Mouse (Mus musculus): Measurements from ENCODE around the gene Slit2. TPM values are rescaled to one million over a fixed set of nuclear protein-coding genes. Genes with fewer than 3 reads are reported as not detected.

The Slit2 gene
- polyA plus RNA-seq (2014; fragmentation: Nextera tagmentation; extraction: Ambion mirVana), result 39.3 and 61.2 TPM in 2 replicates

- peak; percentile 90 for DNase-seq (ENCODE audit: low spot score)
- H3K4me3 ChIP-seq (ENCODE audit: low read depth, low read length), result peak within 1 kb of the TSS; percentile 55
- under 1% methylated on average over 52 of the region's 66 CpGs for WGBS
- H3K9ac ChIP-seq (ENCODE audit: low read depth, low read length), result peak within 1 kb of the TSS; percentile 59
- no peaks in the 10 kb centered on the region for H3K9me3 ChIP-seq (ENCODE audit: control insufficient read depth, low read length)
- H3K36me3 ChIP-seq (ENCODE audit: control insufficient read depth, insufficient read depth, low read length), result no peaks in the 10 kb centered on the region
- peak; percentile 89 for ATAC-seq (ENCODE audit: low FRiP score)
- H3K27ac ChIP-seq (ENCODE audit: low read depth, low read length), result peak within 1 kb of the TSS; percentile 67
- peaks cover 2% of the 10 kb centered on the region for H3K4me1 ChIP-seq (replicated peaks; ENCODE audit: control insufficient read depth, insufficient read depth, low read length)
- H3K27me3 ChIP-seq (ENCODE audit: control insufficient read depth, insufficient read depth, low read length), result peaks cover 3% of the 10 kb centered on the region; the same call in 1 of the 2 replicates
- H3K4me2 ChIP-seq (replicated peaks; ENCODE audit: low read depth, low read length), result peak within 1 kb of the TSS; percentile 96
Observed at GRCm38 (mm10) chr5:47982941-47983701, at the start of gene Slit2. TSS of gene Slit2 (plus strand) at chr5:47983138.

GRCm38 (mm10) chr5:47938586-47939372, 44.2 kb upstream of the Slit2 start:
- ATAC-seq (ENCODE audit: low FRiP score), result no peak
- no peak overlapping the region for H3K27ac ChIP-seq (ENCODE audit: low read depth, low read length)
- H3K4me3 ChIP-seq (ENCODE audit: low read depth, low read length), result no peak overlapping the region
- DNase-seq (ENCODE audit: low spot score), result no peak
- H3K4me2 ChIP-seq (replicated peaks; ENCODE audit: low read depth, low read length), result no peak overlapping the region
- H3K36me3 ChIP-seq (ENCODE audit: control insufficient read depth, insufficient read depth, low read length), result no peaks in the 10 kb centered on the region
- no peaks in the 10 kb centered on the region for H3K9me3 ChIP-seq (ENCODE audit: control insufficient read depth, low read length)
- no peaks in the 10 kb centered on the region for H3K27me3 ChIP-seq (ENCODE audit: control insufficient read depth, insufficient read depth, low read length)
- no peak overlapping the region for H3K9ac ChIP-seq (ENCODE audit: low read depth, low read length)
- H3K4me1 ChIP-seq (replicated peaks; ENCODE audit: control insufficient read depth, insufficient read depth, low read length), result no peaks in the 10 kb centered on the region
- 88% methylated on average over 5 of the region's 5 CpGs for WGBS

DNA sequence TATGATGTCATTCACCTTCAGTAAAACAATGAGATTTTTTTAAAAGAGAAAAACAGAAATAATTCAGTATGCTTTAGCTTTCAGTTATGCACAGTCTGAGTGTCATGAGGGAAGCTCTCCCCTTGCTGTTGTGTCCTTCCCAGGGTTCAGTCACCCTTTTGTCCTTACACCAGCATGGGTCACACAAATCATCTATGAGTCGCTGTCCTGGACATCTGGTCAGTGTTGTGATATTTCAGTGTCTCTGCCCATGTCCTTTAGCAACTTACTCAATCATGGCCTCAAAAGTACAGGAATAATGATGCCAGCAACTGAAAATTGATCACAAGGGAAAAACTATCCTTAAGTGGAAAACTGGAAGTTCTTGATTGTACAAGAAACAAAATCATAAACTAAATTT, 26.5 kb upstream of the Slit2 start:
- no peak overlapping the region for H3K4me3 ChIP-seq (ENCODE audit: low read depth, low read length)
- DNase-seq (ENCODE audit: low spot score) (no peak), ATAC-seq (ENCODE audit: low FRiP score) (no peak)
- no peak overlapping the region for H3K9ac ChIP-seq (ENCODE audit: low read depth, low read length)
- H3K27ac ChIP-seq (ENCODE audit: low read depth, low read length), result no peak overlapping the region
- H3K27me3 ChIP-seq (ENCODE audit: control insufficient read depth, insufficient read depth, low read length), result no peaks in the 10 kb centered on the region
- no peaks in the 10 kb centered on the region for H3K4me1 ChIP-seq (replicated peaks; ENCODE audit: control insufficient read depth, insufficient read depth, low read length)
- no peaks in the 10 kb centered on the region for H3K9me3 ChIP-seq (ENCODE audit: control insufficient read depth, low read length)
- H3K36me3 ChIP-seq (ENCODE audit: control insufficient read depth, insufficient read depth, low read length), result no peaks in the 10 kb centered on the region
- WGBS, result 64% methylated on average over 1 of the region's 1 CpGs
- H3K4me2 ChIP-seq (replicated peaks; ENCODE audit: low read depth, low read length), result no peak overlapping the region

- H3K27ac ChIP-seq (ENCODE audit: low read depth, low read length), result no peak overlapping the region
- H3K9ac ChIP-seq (ENCODE audit: low read depth, low read length), result no peak overlapping the region
- H3K36me3 ChIP-seq (ENCODE audit: control insufficient read depth, insufficient read depth, low read length), result no peaks in the 10 kb centered on the region
- H3K4me1 ChIP-seq (replicated peaks; ENCODE audit: control insufficient read depth, insufficient read depth, low read length), result no peaks in the 10 kb centered on the region
- no peaks in the 10 kb centered on the region for H3K27me3 ChIP-seq (ENCODE audit: control insufficient read depth, insufficient read depth, low read length)
- H3K9me3 ChIP-seq (ENCODE audit: control insufficient read depth, low read length), result no peaks in the 10 kb centered on the region
- DNase-seq (ENCODE audit: low spot score), result no peak
- ATAC-seq (ENCODE audit: low FRiP score), result no peak
- no peak overlapping the region for H3K4me2 ChIP-seq (replicated peaks; ENCODE audit: low read depth, low read length)
- 77% methylated on average over 2 of the region's 2 CpGs for WGBS
- no peak overlapping the region for H3K4me3 ChIP-seq (ENCODE audit: low read depth, low read length)
Observed at GRCm38 (mm10) chr5:47975795-47976194, 7.1 kb upstream of the Slit2 start.

DNA sequence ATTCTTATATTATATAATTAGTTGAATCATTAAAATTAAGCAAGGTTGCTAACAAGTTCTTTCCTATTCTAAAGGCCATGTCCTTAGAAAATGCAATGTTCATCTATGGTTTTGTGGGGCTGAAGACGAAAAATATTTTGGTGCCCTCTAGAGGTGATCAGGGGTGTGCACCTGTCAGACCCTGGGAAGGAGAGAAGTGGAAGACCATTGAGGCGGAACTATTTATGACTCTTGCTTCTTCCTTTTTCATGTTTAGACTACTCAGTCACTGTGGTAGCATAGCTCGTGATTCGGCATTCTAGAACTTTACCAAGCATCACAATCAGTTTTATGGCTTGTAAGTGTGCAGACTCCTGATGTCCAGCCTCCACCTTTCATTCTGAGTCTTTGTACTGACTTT, 3.6 kb upstream of the Slit2 start:
- Histone ChIP-seq H3K27ac (ENCODE audit: low read depth, low read length) (no peak overlapping the region), H3K4me3 (ENCODE audit: low read depth, low read length) (no peak overlapping the region), H3K4me1 (replicated peaks; ENCODE audit: control insufficient read depth, insufficient read depth, low read length) (peaks cover 2% of the 10 kb centered on the region), H3K9ac (ENCODE audit: low read depth, low read length) (no peak overlapping the region), H3K27me3 (ENCODE audit: control insufficient read depth, insufficient read depth, low read length) (no peaks in the 10 kb centered on the region), H3K36me3 (ENCODE audit: control insufficient read depth, insufficient read depth, low read length) (no peaks in the 10 kb centered on the region), H3K9me3 (ENCODE audit: control insufficient read depth, low read length) (no peaks in the 10 kb centered on the region), H3K4me2 (replicated peaks; ENCODE audit: low read depth, low read length) (no peak overlapping the region)
- 50% methylated on average over 4 of the region's 4 CpGs for WGBS
- no peak for ATAC-seq (ENCODE audit: low FRiP score)
- DNase-seq (ENCODE audit: low spot score), result peak; percentile 41

DNA sequence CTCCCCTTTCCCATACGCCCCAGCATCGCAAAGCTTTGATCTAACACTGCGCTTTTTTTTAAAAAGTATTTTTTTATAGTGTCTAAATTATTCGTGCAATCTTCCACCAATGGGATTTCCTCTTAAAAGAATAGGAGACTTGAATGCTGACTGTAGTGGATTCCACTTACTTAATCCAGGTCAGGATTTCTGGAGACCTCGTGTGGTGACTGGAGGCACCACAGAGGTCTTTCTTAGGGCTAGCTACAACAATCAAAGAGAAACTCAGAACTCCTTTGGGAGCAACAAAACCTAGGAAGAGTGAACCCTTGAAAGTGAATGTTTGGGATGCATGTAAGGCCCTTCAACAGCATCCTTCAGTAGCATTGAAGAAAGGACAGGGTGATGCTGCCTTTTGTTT, 2.5 kb upstream of the Slit2 start:
- H3K27ac ChIP-seq (ENCODE audit: low read depth, low read length), result no peak overlapping the region
- H3K4me2 ChIP-seq (replicated peaks; ENCODE audit: low read depth, low read length), result no peak overlapping the region
- H3K9ac ChIP-seq (ENCODE audit: low read depth, low read length), result no peak overlapping the region
- H3K36me3 ChIP-seq (ENCODE audit: control insufficient read depth, insufficient read depth, low read length), result no peaks in the 10 kb centered on the region
- H3K27me3 ChIP-seq (ENCODE audit: control insufficient read depth, insufficient read depth, low read length), result peaks cover 3% of the 10 kb centered on the region; the same call in 1 of the 2 replicates
- ATAC-seq (ENCODE audit: low FRiP score) (no peak), DNase-seq (ENCODE audit: low spot score) (no peak)
- no peak overlapping the region for H3K4me3 ChIP-seq (ENCODE audit: low read depth, low read length)
- H3K9me3 ChIP-seq (ENCODE audit: control insufficient read depth, low read length), result no peaks in the 10 kb centered on the region
- 28% methylated on average over 5 of the region's 5 CpGs for WGBS
- peaks cover 2% of the 10 kb centered on the region for H3K4me1 ChIP-seq (replicated peaks; ENCODE audit: control insufficient read depth, insufficient read depth, low read length)

DNA sequence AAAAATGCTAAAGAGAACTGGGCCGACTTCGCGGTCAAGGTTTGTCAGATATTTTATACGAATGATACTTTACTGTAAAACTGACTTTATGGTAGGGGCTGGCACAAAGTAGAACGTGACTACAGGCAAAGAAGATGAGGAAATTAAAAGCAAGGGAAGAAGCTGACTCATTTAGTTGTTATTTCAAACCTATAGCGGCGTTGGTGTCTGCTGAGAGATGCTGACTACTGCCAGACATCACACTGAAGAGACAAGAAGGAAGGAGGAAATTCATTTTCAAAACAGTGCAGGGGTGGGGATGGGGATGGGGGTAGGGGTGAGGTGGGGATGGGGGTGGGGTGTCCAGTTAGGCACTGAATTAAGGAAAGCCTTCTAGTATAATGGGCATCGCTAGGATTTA, 987 bp upstream of the Slit2 start:
- Histone ChIP-seq H3K9me3 (ENCODE audit: control insufficient read depth, low read length) (no peaks in the 10 kb centered on the region), H3K27ac (ENCODE audit: low read depth, low read length) (no peak overlapping the region), H3K27me3 (ENCODE audit: control insufficient read depth, insufficient read depth, low read length) (peaks cover 3% of the 10 kb centered on the region; the same call in 1 of the 2 replicates), H3K4me1 (replicated peaks; ENCODE audit: control insufficient read depth, insufficient read depth, low read length) (peaks cover 2% of the 10 kb centered on the region), H3K9ac (ENCODE audit: low read depth, low read length) (no peak overlapping the region), H3K36me3 (ENCODE audit: control insufficient read depth, insufficient read depth, low read length) (no peaks in the 10 kb centered on the region), H3K4me2 (replicated peaks; ENCODE audit: low read depth, low read length) (no peak overlapping the region), H3K4me3 (ENCODE audit: low read depth, low read length) (no peak overlapping the region)
- WGBS, result 52% methylated on average over 8 of the region's 8 CpGs
- DNase-seq (ENCODE audit: low spot score) (no peak), ATAC-seq (ENCODE audit: low FRiP score) (no peak)

- Histone ChIP-seq H3K4me2 (replicated peaks; ENCODE audit: low read depth, low read length) (peak overlapping the region; percentile 96), H3K36me3 (ENCODE audit: control insufficient read depth, insufficient read depth, low read length) (no peaks in the 10 kb centered on the region), H3K4me3 (ENCODE audit: low read depth, low read length) (peak overlapping the region; percentile 55), H3K27me3 (ENCODE audit: control insufficient read depth, insufficient read depth, low read length) (peaks cover 3% of the 10 kb centered on the region; the same call in 1 of the 2 replicates), H3K27ac (ENCODE audit: low read depth, low read length) (peak overlapping the region; percentile 67), H3K9me3 (ENCODE audit: control insufficient read depth, low read length) (no peaks in the 10 kb centered on the region), H3K9ac (ENCODE audit: low read depth, low read length) (peak overlapping the region; percentile 59), H3K4me1 (replicated peaks; ENCODE audit: control insufficient read depth, insufficient read depth, low read length) (peaks cover 2% of the 10 kb centered on the region)
- peak; percentile 7 for ATAC-seq (ENCODE audit: low FRiP score)
- WGBS, result under 1% methylated on average over 38 of the region's 38 CpGs
- DNase-seq (ENCODE audit: low spot score), result peak; percentile 66
Observed at GRCm38 (mm10) chr5:47983746-47984583, 1.0 kb downstream of the Slit2 start.

All from hindbrain, embryonic 11.5 days (tissue).